Mouse (Mus musculus) limb, embryonic 13.5 days (tissue): Measurements from ENCODE around the gene Gm10198. TPM values are rescaled to one million over a fixed set of nuclear protein-coding genes. Genes with fewer than 3 reads are reported as not detected.

Experiments
- ATAC-seq: fragments of 200-750 bp; cut with Nextera tagmentation; 2 replicates; pipeline ENCODE4 v1.8.0; 2017; ENCODE audit warnings: low read depth, moderate number of reproducible peaks, moderate TSS enrichment; ENCODE audit not compliant: low FRiP score
- H3K27ac ChIP-seq: fragments of 300-500 bp; sonication (generic); 2 replicates; pipeline ENCODE4 v1.5.1; 2015; ENCODE audit warnings: inconsistent platforms, mild to moderate bottlenecking, moderate library complexity
- H3K27me3 ChIP-seq: fragments of 300-500 bp; sonication (generic); 2 replicates; pipeline ENCODE4 v1.6.1; 2015; ENCODE audit warnings: mild to moderate bottlenecking, inconsistent platforms
- H3K36me3 ChIP-seq: fragments of 300-500 bp; sonication (generic); 2 replicates; pipeline ENCODE4 v1.6.1; 2015; ENCODE audit warnings: inconsistent platforms, mild to moderate bottlenecking, moderate library complexity
- H3K4me1 ChIP-seq: fragments of 300-500 bp; sonication (generic); 2 replicates; pipeline ENCODE4 v1.6.1; 2015; ENCODE audit warnings: inconsistent platforms
- H3K4me2 ChIP-seq: fragments of 300-500 bp; sonication (generic); replicated peaks from 2 replicates; pipeline ENCODE4 v1.6.1; 2015; ENCODE audit warnings: inconsistent platforms, mild to moderate bottlenecking, moderate library complexity
- H3K4me3 ChIP-seq: fragments of 300-500 bp; sonication (generic); 2 replicates; pipeline ENCODE4 v1.5.1; 2015; ENCODE audit warnings: moderate library complexity, mild to moderate bottlenecking, inconsistent platforms
- H3K9ac ChIP-seq: fragments of 300-500 bp; sonication (generic); 2 replicates; pipeline ENCODE4 v1.6.1; 2015; ENCODE audit warnings: mild to moderate bottlenecking, inconsistent platforms
- H3K9me3 ChIP-seq: fragments of 300-500 bp; sonication (generic); 2 replicates; pipeline ENCODE4 v1.6.1; 2016; ENCODE audit warnings: inconsistent platforms
- WGBS: fragments of 180-500 bp; shearing (Covaris S2); methylation state at CpG from one replicate; pipeline ENCODE4 v1.1.7; 2015; 5-methylcytosine and 5-hydroxymethylcytosine counted together
- polyA plus RNA-seq: library from polyadenylated mRNA; unstranded; fragments of >200 nt; fragmentation: Nextera tagmentation; extraction: Ambion mirVana; gene quantifications from 2 replicates; pipeline ENCODE4 v1.2.1, GENCODE M21; 2015

The Gm10198 gene
- not detected in 2 replicates for polyA plus RNA-seq

DNA sequence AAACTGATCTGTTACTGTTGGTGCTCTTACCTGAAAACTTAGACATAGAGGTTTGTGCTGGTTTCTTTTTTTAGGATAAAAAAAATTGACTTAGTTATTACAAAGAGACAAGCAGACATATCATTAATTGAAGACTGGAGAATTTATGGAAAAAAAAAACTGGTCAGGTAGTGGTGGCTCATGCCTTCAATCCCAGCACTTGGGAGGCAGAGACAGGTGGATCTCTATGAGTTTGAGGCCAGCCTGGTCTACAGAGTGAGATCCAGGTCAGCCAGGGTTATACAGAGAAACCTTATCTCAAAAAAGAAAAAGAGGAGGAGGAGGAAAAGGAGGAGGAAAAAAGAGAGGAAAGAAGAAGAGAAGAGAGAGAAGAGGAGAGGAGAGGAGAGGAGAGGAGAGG, at the start of gene Gm10198:
Gm10198 (plus strand) TSS at position 301 of the 400 bp plus-strand sequence.
- Histone ChIP-seq H3K4me2 (no peak within 1 kb of the TSS), H3K36me3 (no peaks in the 10 kb centered on the region), H3K9ac (no peak within 1 kb of the TSS), H3K4me3 (no peak within 1 kb of the TSS), H3K4me1 (no peaks in the 10 kb centered on the region), H3K27me3 (no peaks in the 10 kb centered on the region), H3K9me3 (no peaks in the 10 kb centered on the region), H3K27ac (no peak within 1 kb of the TSS)
- ATAC-seq = no peak

DNA sequence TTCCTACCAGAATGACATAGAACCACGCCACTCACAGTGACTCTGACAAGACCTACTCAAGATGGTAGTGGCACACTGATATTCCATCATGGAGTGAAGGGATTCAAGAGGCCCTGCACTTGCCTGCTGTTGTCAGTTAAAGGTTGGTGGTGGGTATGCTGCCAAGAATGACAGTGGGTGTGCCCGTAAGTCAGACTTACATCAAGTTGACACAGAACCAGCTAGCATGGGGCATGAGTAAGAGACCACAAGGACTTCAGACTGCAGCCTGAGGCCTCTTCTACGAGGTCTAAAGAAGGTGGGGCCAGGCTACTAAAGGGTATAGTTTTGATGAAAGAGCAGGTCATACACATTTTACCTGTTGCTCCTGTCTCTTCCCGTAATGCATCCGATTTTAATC, 47.3 kb upstream of the Gm10198 start:
- Histone ChIP-seq H3K4me1 (no peaks in the 10 kb centered on the region), H3K27ac (no peak overlapping the region), H3K9me3 (no peaks in the 10 kb centered on the region), H3K4me2 (no peak overlapping the region), H3K4me3 (no peak overlapping the region), H3K36me3 (no peaks in the 10 kb centered on the region), H3K9ac (no peak overlapping the region), H3K27me3 (no peaks in the 10 kb centered on the region)
- 89% methylated on average over 5 of the region's 5 CpGs for WGBS
- ATAC-seq = no peak

DNA sequence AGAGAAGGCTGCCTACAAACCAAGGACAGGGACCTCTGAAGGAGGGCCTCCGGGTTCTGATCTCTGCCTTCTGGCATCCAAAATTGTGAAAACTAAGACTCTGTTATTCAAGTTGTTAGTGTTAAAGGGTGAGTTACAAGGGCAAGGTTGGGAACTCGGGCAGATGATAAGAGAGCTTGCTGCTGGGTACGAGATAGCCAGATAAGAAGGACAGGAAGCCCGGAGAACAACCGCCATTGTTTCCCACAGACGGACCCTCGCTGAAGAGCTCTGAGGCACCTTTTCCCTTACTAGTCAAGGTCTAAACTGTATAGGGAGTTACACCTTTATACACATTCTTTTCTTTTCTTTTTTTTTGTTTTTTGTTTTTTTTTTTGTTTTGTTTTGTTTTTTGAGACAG, 39.8 kb upstream of the Gm10198 start:
- H3K4me2 ChIP-seq = no peak overlapping the region
- H3K4me3 ChIP-seq = no peak overlapping the region
- no peak overlapping the region for H3K27ac ChIP-seq
- no peaks in the 10 kb centered on the region for H3K36me3 ChIP-seq
- H3K27me3 ChIP-seq = 0 out of 2 replicates have a peak, but pooled peaks cover 3% of the 10 kb centered on the region
- no peak for ATAC-seq
- H3K9me3 ChIP-seq = 0 out of 2 replicates have a peak, but pooled peaks cover 3% of the 10 kb centered on the region
- peaks cover 5% of the 10 kb centered on the region; the same call in 1 of the 2 replicates for H3K4me1 ChIP-seq
- WGBS = 88% methylated on average over 7 of the region's 7 CpGs
- H3K9ac ChIP-seq = no peak overlapping the region

DNA sequence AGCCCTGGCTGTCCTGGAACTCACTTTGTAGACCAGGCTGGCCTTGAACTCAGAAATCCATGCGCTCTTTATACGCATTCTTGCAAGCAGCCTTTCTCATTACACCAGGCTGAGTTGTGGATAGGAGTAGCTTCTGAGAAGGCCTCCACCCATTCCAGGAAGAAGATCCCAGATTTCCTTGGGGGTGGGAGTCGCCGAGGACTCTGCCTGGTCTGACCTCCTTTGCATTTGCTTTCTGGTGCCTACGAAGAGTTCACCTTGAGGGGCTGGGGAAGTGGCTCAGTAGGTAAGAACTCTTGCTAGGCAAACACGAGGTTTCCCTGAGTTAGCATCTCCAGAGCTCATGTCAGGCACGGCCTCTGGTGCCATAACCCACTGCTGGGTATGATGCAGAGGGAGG, 39.4 kb upstream of the Gm10198 start:
- Histone ChIP-seq H3K27ac (no peak overlapping the region), H3K4me2 (no peak overlapping the region), H3K4me3 (no peak overlapping the region), H3K36me3 (no peaks in the 10 kb centered on the region), H3K9me3 (0 out of 2 replicates have a peak, but pooled peaks cover 3% of the 10 kb centered on the region), H3K4me1 (peaks cover 5% of the 10 kb centered on the region; the same call in 1 of the 2 replicates), H3K9ac (no peak overlapping the region), H3K27me3 (0 out of 2 replicates have a peak, but pooled peaks cover 3% of the 10 kb centered on the region)
- no peak for ATAC-seq
- WGBS = 88% methylated on average over 7 of the region's 7 CpGs

DNA sequence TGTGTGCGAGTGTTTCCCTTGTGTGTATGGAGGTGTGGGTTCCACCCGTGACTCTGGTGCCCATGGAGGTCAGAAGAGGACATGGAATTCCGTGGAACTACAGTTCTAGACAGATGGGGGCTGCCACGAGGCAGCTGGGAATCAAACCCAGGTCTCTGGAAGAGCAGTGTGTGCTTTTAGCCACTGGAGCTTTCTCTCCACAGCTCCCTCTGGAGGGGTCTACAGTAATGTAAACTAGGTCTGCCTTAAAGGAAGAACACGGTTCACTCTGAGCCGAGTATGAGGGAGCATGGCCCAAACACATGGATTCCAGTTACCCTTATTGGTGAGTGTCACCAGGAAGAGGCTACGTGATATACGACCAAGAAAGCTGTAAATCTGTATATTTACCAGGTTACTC, 38.6 kb upstream of the Gm10198 start:
- H3K9ac ChIP-seq = no peak overlapping the region
- no peak for ATAC-seq
- no peak overlapping the region for H3K4me3 ChIP-seq
- 0 out of 2 replicates have a peak, but pooled peaks cover 3% of the 10 kb centered on the region for H3K9me3 ChIP-seq
- H3K27ac ChIP-seq = no peak overlapping the region
- no peaks in the 10 kb centered on the region for H3K36me3 ChIP-seq
- 77% methylated on average over 8 of the region's 8 CpGs for WGBS
- H3K4me1 ChIP-seq = peaks cover 5% of the 10 kb centered on the region; the same call in 1 of the 2 replicates
- no peak overlapping the region for H3K4me2 ChIP-seq
- H3K27me3 ChIP-seq = 0 out of 2 replicates have a peak, but pooled peaks cover 3% of the 10 kb centered on the region

DNA sequence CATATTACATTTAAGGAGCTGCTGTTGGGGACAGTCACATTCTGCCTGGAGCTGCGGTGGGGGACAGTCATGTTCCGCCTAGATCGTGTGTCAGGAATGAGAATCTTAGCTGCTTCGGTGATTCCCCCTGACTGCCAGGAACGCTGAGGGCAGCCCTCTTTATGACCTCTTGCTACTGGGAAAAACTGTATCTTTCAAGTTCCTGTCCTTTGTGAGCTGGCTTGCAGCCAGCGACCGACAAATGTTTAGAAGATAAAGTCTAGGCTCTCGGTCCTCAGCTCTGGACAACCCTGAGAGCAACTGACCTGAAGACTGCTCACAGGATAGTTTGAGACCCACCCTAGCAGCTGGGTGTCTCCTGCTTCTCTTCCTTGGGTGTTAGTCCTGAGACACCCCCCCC, 37.3 kb upstream of the Gm10198 start:
- Histone ChIP-seq H3K36me3 (no peaks in the 10 kb centered on the region), H3K4me2 (no peak overlapping the region), H3K4me3 (no peak overlapping the region), H3K9ac (no peak overlapping the region), H3K4me1 (peaks cover 5% of the 10 kb centered on the region; the same call in 1 of the 2 replicates), H3K9me3 (peaks cover 6% of the 10 kb centered on the region; the same call in 1 of the 2 replicates), H3K27ac (no peak overlapping the region), H3K27me3 (0 out of 2 replicates have a peak, but pooled peaks cover 3% of the 10 kb centered on the region)
- no peak for ATAC-seq
- 20% methylated on average over 8 of the region's 8 CpGs for WGBS

DNA sequence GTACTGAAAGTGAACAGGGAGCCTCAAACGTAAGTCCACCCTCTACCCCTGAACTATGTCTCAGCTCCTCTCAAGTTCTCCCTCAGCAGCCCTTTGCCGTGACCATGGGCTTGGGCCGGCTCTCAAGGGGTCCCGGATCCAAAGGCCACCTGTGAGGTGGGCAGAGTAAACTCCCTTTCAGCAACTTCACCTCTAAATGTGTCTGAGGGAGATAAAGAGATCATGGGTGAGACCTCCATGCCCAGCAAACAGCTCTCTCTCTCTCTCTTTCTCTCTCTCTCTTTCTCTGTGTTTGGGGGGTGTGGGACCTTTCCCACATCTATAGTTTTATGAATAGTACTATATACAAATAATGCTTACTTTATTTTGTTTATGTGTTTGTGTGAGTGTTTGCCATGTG, 36.2 kb upstream of the Gm10198 start:
- H3K4me3 ChIP-seq = no peak overlapping the region
- H3K9me3 ChIP-seq = peaks cover 11% of the 10 kb centered on the region
- peaks cover 5% of the 10 kb centered on the region; the same call in 1 of the 2 replicates for H3K4me1 ChIP-seq
- H3K27me3 ChIP-seq = 0 out of 2 replicates have a peak, but pooled peaks cover 3% of the 10 kb centered on the region
- WGBS = 78% methylated on average over 4 of the region's 4 CpGs
- H3K36me3 ChIP-seq = no peaks in the 10 kb centered on the region
- ATAC-seq = no peak
- H3K4me2 ChIP-seq = no peak overlapping the region
- no peak overlapping the region for H3K9ac ChIP-seq
- no peak overlapping the region for H3K27ac ChIP-seq

DNA sequence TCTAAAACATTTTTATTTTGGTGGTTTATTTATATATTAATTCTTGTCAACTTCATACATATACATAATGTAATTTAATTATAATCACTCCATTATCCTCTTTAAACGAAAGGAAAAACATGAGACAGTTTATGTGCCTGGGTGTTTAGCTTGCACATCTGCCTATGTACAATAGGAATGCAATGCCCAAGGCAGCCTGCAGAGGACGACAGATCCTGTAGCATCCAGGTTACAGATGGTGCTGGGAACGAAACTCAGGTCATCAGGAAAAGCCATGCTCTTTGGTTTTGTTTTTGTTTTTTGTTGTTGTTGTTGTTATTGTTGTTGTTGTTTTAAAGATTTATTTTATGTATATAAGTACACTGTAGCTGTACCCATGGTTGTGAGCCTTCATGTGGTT, 32.4 kb upstream of the Gm10198 start:
- H3K36me3 ChIP-seq = no peaks in the 10 kb centered on the region
- peaks cover 14% of the 10 kb centered on the region for H3K9me3 ChIP-seq
- peaks cover 4% of the 10 kb centered on the region; the same call in 1 of the 2 replicates for H3K4me1 ChIP-seq
- 89% methylated on average over 3 of the region's 3 CpGs for WGBS
- H3K27me3 ChIP-seq = 0 out of 2 replicates have a peak, but pooled peaks cover 3% of the 10 kb centered on the region
- ATAC-seq = no peak
- H3K4me3 ChIP-seq = no peak overlapping the region
- H3K9ac ChIP-seq = no peak overlapping the region
- H3K4me2 ChIP-seq = no peak overlapping the region
- no peak overlapping the region for H3K27ac ChIP-seq

DNA sequence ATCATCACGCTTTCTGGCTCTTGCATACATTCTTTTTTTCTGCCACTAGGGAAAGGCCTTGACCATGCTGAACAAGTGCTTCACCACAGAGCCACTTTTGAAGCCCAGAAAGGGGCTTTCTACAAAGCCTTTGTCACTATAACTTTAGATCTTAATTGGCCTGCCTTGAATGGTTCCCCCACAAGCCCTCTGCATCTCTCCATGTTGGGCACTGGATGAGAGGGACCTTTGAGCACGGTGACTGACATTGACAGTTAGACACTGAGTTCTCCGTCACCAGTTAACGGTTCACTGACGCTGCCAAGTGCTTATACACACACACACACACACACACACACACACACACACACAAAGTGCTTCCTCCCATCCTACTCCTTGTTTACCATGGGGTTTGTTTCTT, 30.0 kb upstream of the Gm10198 start:
- Histone ChIP-seq H3K4me2 (no peak overlapping the region), H3K9me3 (peaks cover 14% of the 10 kb centered on the region), H3K9ac (no peak overlapping the region), H3K27me3 (no peaks in the 10 kb centered on the region), H3K4me1 (no peaks in the 10 kb centered on the region), H3K4me3 (no peak overlapping the region), H3K36me3 (no peaks in the 10 kb centered on the region), H3K27ac (no peak overlapping the region)
- ATAC-seq = no peak
- WGBS = 83% methylated on average over 5 of the region's 5 CpGs

DNA sequence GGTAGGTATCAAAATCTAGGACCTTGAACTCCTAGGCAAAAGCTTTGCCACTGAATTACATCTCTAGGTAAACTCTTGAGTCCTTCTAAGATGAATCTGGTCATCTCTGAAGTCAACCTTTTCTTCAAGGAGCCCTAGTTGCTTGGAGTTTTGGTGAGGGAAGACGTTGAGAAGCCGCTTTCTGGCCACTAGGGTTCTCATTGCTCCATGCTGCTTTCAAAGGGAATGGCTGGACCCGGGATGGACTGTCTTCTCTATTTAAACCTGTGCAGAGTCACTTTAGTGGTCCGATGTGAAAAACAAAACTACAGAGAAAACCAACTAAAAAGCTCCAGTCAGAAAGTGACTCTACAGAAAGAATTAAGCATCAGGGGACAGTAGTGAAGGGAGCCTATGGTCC, 18.4 kb upstream of the Gm10198 start:
- no peak overlapping the region for H3K9ac ChIP-seq
- H3K4me1 ChIP-seq = no peaks in the 10 kb centered on the region
- no peaks in the 10 kb centered on the region for H3K36me3 ChIP-seq
- no peak overlapping the region for H3K4me3 ChIP-seq
- H3K27me3 ChIP-seq = no peaks in the 10 kb centered on the region
- no peaks in the 10 kb centered on the region for H3K9me3 ChIP-seq
- no peak overlapping the region for H3K4me2 ChIP-seq
- no peak for ATAC-seq
- no peak overlapping the region for H3K27ac ChIP-seq
- WGBS = 44% methylated on average over 4 of the region's 4 CpGs

DNA sequence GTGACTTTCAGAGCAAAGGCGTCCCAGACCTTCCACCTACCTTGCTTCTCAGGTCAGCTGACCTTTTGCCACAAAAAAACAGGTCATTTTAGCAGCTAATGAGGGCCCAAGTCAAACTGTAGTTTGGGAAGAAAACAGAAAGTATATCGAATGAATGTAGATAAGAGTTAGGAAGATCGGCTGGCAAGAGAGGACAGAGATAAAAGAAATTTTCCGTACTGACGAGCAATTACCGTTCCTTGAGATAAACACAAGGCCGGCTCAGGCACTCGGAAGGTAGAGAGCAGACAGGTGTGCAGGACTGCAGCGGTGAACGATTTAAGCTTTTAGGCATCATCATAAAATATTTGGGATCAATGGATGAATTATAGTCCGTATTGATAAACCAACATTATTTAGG, 15.4 kb upstream of the Gm10198 start:
- no peak overlapping the region for H3K9ac ChIP-seq
- H3K4me3 ChIP-seq = no peak overlapping the region
- H3K27me3 ChIP-seq = no peaks in the 10 kb centered on the region
- H3K36me3 ChIP-seq = no peaks in the 10 kb centered on the region
- H3K4me2 ChIP-seq = no peak overlapping the region
- no peaks in the 10 kb centered on the region for H3K4me1 ChIP-seq
- H3K9me3 ChIP-seq = peaks cover 6% of the 10 kb centered on the region; the same call in 1 of the 2 replicates
- H3K27ac ChIP-seq = no peak overlapping the region
- ATAC-seq = no peak
- 93% methylated on average over 11 of the region's 11 CpGs for WGBS

DNA sequence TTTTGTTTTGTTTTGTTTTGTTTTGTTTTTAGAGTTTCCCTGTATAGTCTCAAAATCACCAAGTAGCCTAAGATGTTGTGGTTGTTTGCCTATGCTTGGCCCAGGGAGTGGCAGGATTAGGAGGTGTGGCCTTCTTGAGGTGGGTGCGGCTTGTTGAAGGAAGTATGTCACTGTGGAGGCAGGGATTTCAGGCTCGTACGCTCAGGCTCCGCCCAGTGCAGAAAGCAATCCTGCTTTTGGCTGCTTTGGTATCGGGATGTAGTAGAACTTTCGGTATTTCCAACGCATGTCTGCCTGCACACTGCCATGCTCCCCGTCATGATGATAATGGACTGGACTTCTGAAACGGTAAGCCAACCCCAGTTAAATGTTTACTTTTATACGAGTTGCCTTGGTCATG, 12.5 kb upstream of the Gm10198 start:
- H3K9me3 ChIP-seq = peaks cover 6% of the 10 kb centered on the region; the same call in 1 of the 2 replicates
- no peaks in the 10 kb centered on the region for H3K36me3 ChIP-seq
- ATAC-seq = no peak
- no peak overlapping the region for H3K4me3 ChIP-seq
- H3K4me2 ChIP-seq = no peak overlapping the region
- WGBS = 90% methylated on average over 10 of the region's 10 CpGs
- no peak overlapping the region for H3K9ac ChIP-seq
- no peak overlapping the region for H3K27ac ChIP-seq
- H3K27me3 ChIP-seq = no peaks in the 10 kb centered on the region
- no peaks in the 10 kb centered on the region for H3K4me1 ChIP-seq

DNA sequence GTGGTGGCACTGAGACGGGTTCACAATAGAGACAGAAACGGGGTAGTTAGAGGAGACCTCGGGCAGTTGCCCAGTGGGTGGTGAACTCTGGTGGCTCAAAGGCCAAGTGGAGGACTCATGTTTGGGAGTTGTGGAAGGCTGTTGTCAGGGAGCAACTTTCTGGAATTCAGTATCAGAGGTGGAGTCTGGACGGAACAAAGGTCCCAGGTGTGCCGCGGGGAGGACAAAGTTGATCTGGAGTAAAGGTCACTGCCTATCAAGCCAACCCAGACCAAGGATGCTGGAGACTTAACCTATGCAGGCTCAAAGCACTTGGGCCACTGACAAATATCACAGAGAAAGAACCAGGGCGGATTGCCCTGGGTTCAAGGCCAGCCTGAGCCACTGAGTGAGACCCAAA, 5.5 kb downstream of the Gm10198 start:
- H3K4me1 ChIP-seq = no peaks in the 10 kb centered on the region
- WGBS = 90% methylated on average over 7 of the region's 7 CpGs
- H3K36me3 ChIP-seq = no peaks in the 10 kb centered on the region
- no peak overlapping the region for H3K4me2 ChIP-seq
- no peaks in the 10 kb centered on the region for H3K9me3 ChIP-seq
- no peak overlapping the region for H3K27ac ChIP-seq
- H3K9ac ChIP-seq = no peak overlapping the region
- no peaks in the 10 kb centered on the region for H3K27me3 ChIP-seq
- ATAC-seq = no peak
- H3K4me3 ChIP-seq = no peak overlapping the region
